Mouse (Mus musculus): ENCODE results near the gene Ppm1l.

GRCm38 (mm10) chr3:69607468-69607867, 290.8 kb downstream of the Ppm1l start:
- TF ChIP-seq POLR2A (IDR thresholded peaks at IDR 0.05; ENCODE audit: insufficient read length, low read depth), result no peak
- TF ChIP-seq POLR2AphosphoS2 (IDR thresholded peaks at IDR 0.05; ENCODE audit: insufficient read length, low read depth), result no peak
- TF ChIP-seq TCF12 (IDR thresholded peaks at IDR 0.05; ENCODE audit: insufficient read depth, poor library complexity, severe bottlenecking), result no peak
- TF ChIP-seq REST (IDR thresholded peaks at IDR 0.05; ENCODE audit: insufficient read depth, insufficient read length), result no peak

Measured in myocyte (in vitro differentiated cells).